Mouse (Mus musculus) heart, embryonic 16.5 days (tissue): Measurements from ENCODE around the gene Mst1r. TPM values are rescaled to one million over a fixed set of nuclear protein-coding genes. Genes with fewer than 3 reads are reported as not detected.

Experiments
- ATAC-seq: fragments of 200-750 bp; cut with Nextera tagmentation; replicated peaks from 2 replicates; pipeline ENCODE4 v1.8.0; 2017; ENCODE audit warnings: moderate number of reproducible peaks; ENCODE audit not compliant: insufficient read depth, low FRiP score; ENCODE audit errors: extremely low read depth
- H3K27ac ChIP-seq: fragments of 300-500 bp; sonication (generic); 2 replicates; pipeline ENCODE4 v1.5.1; 2014; ENCODE audit warnings: mild to moderate bottlenecking, low read length, control low read depth, moderate library complexity
- H3K27me3 ChIP-seq: fragments of 300-500 bp; sonication (generic); 2 replicates; pipeline ENCODE4 v1.6.1; 2014; ENCODE audit warnings: low read length, mixed read lengths; ENCODE audit not compliant: control insufficient read depth, insufficient read depth
- H3K36me3 ChIP-seq: fragments of 300-500 bp; sonication (generic); 2 replicates; pipeline ENCODE4 v1.6.1; 2014; ENCODE audit not compliant: control insufficient read depth, insufficient read depth
- H3K4me1 ChIP-seq: fragments of 300-500 bp; sonication (generic); 2 replicates; pipeline ENCODE4 v1.6.1; 2014; ENCODE audit warnings: low read length, mixed read lengths; ENCODE audit not compliant: control insufficient read depth, insufficient read depth
- H3K4me2 ChIP-seq: fragments of 300-500 bp; sonication (generic); 2 replicates; pipeline ENCODE4 v1.6.1; 2014; ENCODE audit warnings: low read depth, mild to moderate bottlenecking, control low read depth, low read length
- H3K4me3 ChIP-seq: fragments of 300-500 bp; sonication (generic); 2 replicates; pipeline ENCODE4 v1.5.1; 2014; ENCODE audit warnings: mild to moderate bottlenecking, control low read depth, low read length
- H3K9ac ChIP-seq: fragments of 300-500 bp; sonication (generic); 2 replicates; pipeline ENCODE4 v1.6.1; 2014; ENCODE audit warnings: low read length, control low read depth
- H3K9me3 ChIP-seq: fragments of 300-500 bp; sonication (generic); replicated peaks from 2 replicates; pipeline ENCODE4 v1.6.1; 2016; ENCODE audit warnings: low read length; ENCODE audit not compliant: control insufficient read depth
- WGBS: fragments of 180-500 bp; shearing (Covaris S2); extraction: QIAGEN DNeasy Blood & Tissue Kit; methylation state at CpG from one replicate; pipeline ENCODE4 v1.1.7; 2014; 5-methylcytosine and 5-hydroxymethylcytosine counted together
- polyA plus RNA-seq: library from polyadenylated mRNA; unstranded; fragments of >200 nt; fragmentation: Nextera tagmentation; extraction: Ambion mirVana; gene quantifications from 2 replicates; pipeline ENCODE4 v1.2.1, GENCODE M21; 2015

Gene Mst1r
- polyA plus RNA-seq, 1 experiment from 2014 or later = 2.8 TPM

- WGBS = 41% methylated on average over 7 of the region's 7 CpGs
- Histone ChIP-seq H3K4me3 (no peak overlapping the region), H3K4me2 (no peak overlapping the region), H3K27me3 (no peaks in the 10 kb centered on the region), H3K9ac (no peak overlapping the region), H3K9me3 (no peaks in the 10 kb centered on the region), H3K4me1 (peaks cover 19% of the 10 kb centered on the region), H3K36me3 (no peaks in the 10 kb centered on the region), H3K27ac (no peak overlapping the region)
- ATAC-seq = no peak
Measured at GRCm38 (mm10) chr9:107923021-107923420, 16.3 kb downstream of the Mst1r start.

GRCm38 (mm10) chr9:107923956-107924355, 17.3 kb downstream of the Mst1r start:
- Histone ChIP-seq H3K27ac (no peak overlapping the region), H3K36me3 (no peaks in the 10 kb centered on the region), H3K27me3 (no peaks in the 10 kb centered on the region), H3K4me2 (peak overlapping the region; percentile 30; the same call in 1 of the 2 replicates), H3K9me3 (no peaks in the 10 kb centered on the region), H3K4me1 (peaks cover 26% of the 10 kb centered on the region), H3K4me3 (no peak overlapping the region), H3K9ac (peak overlapping the region; percentile 8; the same call in 1 of the 2 replicates)
- 18% methylated on average over 6 of the region's 6 CpGs for WGBS
- peak; percentile 59 for ATAC-seq

GRCm38 (mm10) chr9:107925251-107925650, 18.6 kb downstream of the Mst1r start:
- no peaks in the 10 kb centered on the region for H3K27me3 ChIP-seq
- H3K4me1 ChIP-seq = peaks cover 26% of the 10 kb centered on the region
- no peak overlapping the region for H3K27ac ChIP-seq
- H3K9me3 ChIP-seq = no peaks in the 10 kb centered on the region
- no peaks in the 10 kb centered on the region for H3K36me3 ChIP-seq
- no peak overlapping the region for H3K9ac ChIP-seq
- WGBS = 45% methylated on average over 3 of the region's 3 CpGs
- no peak for ATAC-seq
- no peak overlapping the region for H3K4me3 ChIP-seq
- H3K4me2 ChIP-seq = no peak overlapping the region

- no peak overlapping the region for H3K27ac ChIP-seq
- no peak overlapping the region for H3K4me2 ChIP-seq
- H3K9ac ChIP-seq = no peak overlapping the region
- no peaks in the 10 kb centered on the region for H3K36me3 ChIP-seq
- 24% methylated on average over 9 of the region's 9 CpGs for WGBS
- ATAC-seq = peak; percentile 69; the same call in 1 of the 2 replicates
- peaks cover 26% of the 10 kb centered on the region for H3K4me1 ChIP-seq
- H3K27me3 ChIP-seq = no peaks in the 10 kb centered on the region
- H3K9me3 ChIP-seq = no peaks in the 10 kb centered on the region
- H3K4me3 ChIP-seq = no peak overlapping the region
Measured at GRCm38 (mm10) chr9:107926920-107927420, 20.3 kb downstream of the Mst1r start.

- Histone ChIP-seq H3K4me3 (no peak overlapping the region), H3K36me3 (no peaks in the 10 kb centered on the region), H3K9me3 (no peaks in the 10 kb centered on the region), H3K27ac (no peak overlapping the region), H3K9ac (no peak overlapping the region), H3K4me2 (no peak overlapping the region), H3K27me3 (no peaks in the 10 kb centered on the region), H3K4me1 (peaks cover 26% of the 10 kb centered on the region)
- WGBS = 72% methylated on average over 5 of the region's 5 CpGs
- no peak for ATAC-seq
Measured at GRCm38 (mm10) chr9:107927749-107928148, 21.1 kb downstream of the Mst1r start.

GRCm38 (mm10) chr9:107928169-107928568, 21.5 kb downstream of the Mst1r start, which contains the start of gene Actl11:
Actl11 (plus strand) TSS chr9:107928469.
- no peaks in the 10 kb centered on the region for H3K36me3 ChIP-seq
- WGBS = 65% methylated on average over 3 of the region's 3 CpGs
- no peak within 1 kb of the TSS for H3K27ac ChIP-seq
- no peak within 1 kb of the TSS for H3K4me2 ChIP-seq
- H3K27me3 ChIP-seq = no peaks in the 10 kb centered on the region
- no peak within 1 kb of the TSS for H3K9ac ChIP-seq
- no peak for ATAC-seq
- no peaks in the 10 kb centered on the region for H3K9me3 ChIP-seq
- H3K4me3 ChIP-seq = no peak within 1 kb of the TSS
- peaks cover 26% of the 10 kb centered on the region for H3K4me1 ChIP-seq

GRCm38 (mm10) chr9:107932221-107932620, 25.5 kb downstream of the Mst1r start:
- peaks cover 25% of the 10 kb centered on the region for H3K27me3 ChIP-seq
- no peaks in the 10 kb centered on the region for H3K9me3 ChIP-seq
- H3K4me2 ChIP-seq = no peak overlapping the region
- H3K36me3 ChIP-seq = no peaks in the 10 kb centered on the region
- 81% methylated on average over 4 of the region's 4 CpGs for WGBS
- no peak for ATAC-seq
- H3K9ac ChIP-seq = no peak overlapping the region
- no peak overlapping the region for H3K4me3 ChIP-seq
- peaks cover 15% of the 10 kb centered on the region for H3K4me1 ChIP-seq
- no peak overlapping the region for H3K27ac ChIP-seq

GRCm38 (mm10) chr9:107934146-107934545, 27.5 kb downstream of the Mst1r start:
- WGBS = 81% methylated on average over 11 of the region's 11 CpGs
- Histone ChIP-seq H3K4me2 (no peak overlapping the region), H3K27me3 (peaks cover 30% of the 10 kb centered on the region)

GRCm38 (mm10) chr9:107935374-107935773, 28.7 kb downstream of the Mst1r start, which contains the start of gene Camkv:
Camkv (plus strand) TSS chr9:107935674.
- H3K27me3 ChIP-seq = peaks cover 30% of the 10 kb centered on the region
- H3K9ac ChIP-seq = peak within 1 kb of the TSS; percentile 67
- H3K4me3 ChIP-seq = peak within 1 kb of the TSS; percentile 57
- no peak for ATAC-seq
- whole genome bisulfite sequencing = 21% methylated on average over 3 of the region's 3 CpGs
- no peak within 1 kb of the TSS for H3K27ac ChIP-seq
- no peaks in the 10 kb centered on the region for H3K9me3 ChIP-seq
- peaks cover 8% of the 10 kb centered on the region for H3K4me1 ChIP-seq
- no peaks in the 10 kb centered on the region for H3K36me3 ChIP-seq
- H3K4me2 ChIP-seq = peak within 1 kb of the TSS; percentile 88

More at GRCm38 (mm10) chr9:107934146-107934545, 27.5 kb downstream of the Mst1r start:
- Histone ChIP-seq H3K4me3 (no peak overlapping the region), H3K27ac (no peak overlapping the region), H3K9me3 (no peaks in the 10 kb centered on the region), H3K36me3 (no peaks in the 10 kb centered on the region), H3K4me1 (peaks cover 8% of the 10 kb centered on the region), H3K9ac (no peak overlapping the region)
- no peak for ATAC-seq
